Mouse (Mus musculus) thymus, adult 2 months (tissue): ENCODE measurements around the gene Hibadh.

Source experiments
- CTCF ChIP-seq: fragments of 200-500 bp; IDR thresholded peaks from 2 replicates; pipeline ENCODE4 v1.5.1; 2012; ENCODE audit warnings: mild to moderate bottlenecking, control low read depth, low read length, moderate library complexity, borderline replicate concordance; ENCODE audit not compliant: control insufficient read depth, poor library complexity, insufficient read depth; ENCODE audit errors: extremely low read depth
- POLR2A ChIP-seq: fragments of 200-500 bp; IDR thresholded peaks from 2 replicates; pipeline ENCODE4 v1.6.1; 2012; ENCODE audit warnings: mild to moderate bottlenecking, low read length, control low read depth, moderate library complexity; ENCODE audit not compliant: control insufficient read depth, poor library complexity, insufficient read depth; ENCODE audit errors: extremely low read depth

DNA sequence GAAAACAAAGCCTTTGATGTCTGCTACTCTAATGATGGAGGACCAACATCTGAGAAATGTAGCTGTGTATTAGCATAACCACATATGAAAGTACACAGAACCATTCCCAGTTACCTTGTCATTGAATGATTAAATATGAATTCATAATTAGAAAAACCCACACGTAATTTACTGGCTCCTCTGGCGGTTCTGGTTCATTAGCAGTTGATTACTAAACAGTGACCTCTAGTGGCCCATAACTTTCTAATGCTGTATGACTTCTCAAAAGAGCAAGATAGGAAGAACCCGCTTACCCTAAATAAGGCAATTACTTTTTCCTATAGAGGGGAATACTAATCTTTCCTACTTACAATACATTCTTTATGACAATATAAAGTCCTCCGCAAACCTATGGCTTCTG is 62.9 kb downstream of the Hibadh start:
- TF ChIP-seq CTCF, result no peak
- TF ChIP-seq POLR2A, result no peak
